Mouse (Mus musculus) CH12.LX (cell line): ENCODE measurements around the gene Txnip. TPM values are rescaled to one million over a fixed set of nuclear protein-coding genes. Genes with fewer than 3 reads are reported as not detected.

Source experiments
- DNase-seq: peaks from one replicate; pipeline ENCODE4 v3.0.0-alpha.2; 2013; ENCODE audit errors: extremely low read depth
- H3K27ac ChIP-seq: 2 replicates; pipeline ENCODE4 v1.5.1; 2012; ENCODE audit warnings: low read depth, mild to moderate bottlenecking, control low read depth, moderate library complexity; ENCODE audit not compliant: insufficient read depth
- H3K27me3 ChIP-seq: replicated peaks from 2 replicates; pipeline ENCODE3; 2012; ENCODE audit warnings: inconsistent platforms
- H3K36me3 ChIP-seq, 2 experiments: replicated peaks in 1 of 2; 2 replicates each; pipeline versions ENCODE3 to v1.6.1; 2012; ENCODE audit warnings: inconsistent platforms in 1 of 2, low read length in 1 of 2, mild to moderate bottlenecking in 1 of 2, mixed read lengths in 1 of 2, moderate library complexity in 1 of 2; ENCODE audit not compliant: control insufficient read depth in 1 of 2, insufficient read depth in 1 of 2
- H3K4me1 ChIP-seq, 2 experiments: 2 replicates each; pipeline ENCODE4 v1.6.1; 2012; ENCODE audit warnings: inconsistent platforms in 1 of 2, moderate library complexity in 1 of 2; ENCODE audit not compliant: insufficient read depth in 2 of 2, control insufficient read depth in 1 of 2
- H3K4me2 ChIP-seq: 2 replicates; pipeline ENCODE4 v1.6.1; 2012; ENCODE audit warnings: low read depth, mild to moderate bottlenecking, control low read depth; ENCODE audit not compliant: poor library complexity, insufficient read depth, severe bottlenecking
- H3K4me3 ChIP-seq, 3 experiments: fragments of 150-350 bp in 1 of 3; sonication (generic) in 1 of 3; replicated peaks in 1 of 3; 2 replicates each; pipeline versions ENCODE3 to v1.5.1; 2011 to 2012; ENCODE audit warnings: low read depth in 2 of 3, low read length in 2 of 3, mild to moderate bottlenecking in 2 of 3, moderate library complexity in 2 of 3, control low read depth in 1 of 3, improper control_type of control experiment in 1 of 3, inconsistent platforms in 1 of 3, mixed read lengths in 1 of 3; ENCODE audit not compliant: poor library complexity in 1 of 3
- H3K79me2 ChIP-seq: replicated peaks from 2 replicates; pipeline ENCODE4 v1.6.1; 2012; ENCODE audit warnings: mild to moderate bottlenecking, moderate library complexity; ENCODE audit not compliant: control insufficient read depth, poor library complexity, insufficient read depth, severe bottlenecking; ENCODE audit errors: extremely low read depth
- H3K9ac ChIP-seq: 2 replicates; pipeline ENCODE4 v1.6.1; 2012; ENCODE audit warnings: low read depth, mild to moderate bottlenecking, control low read depth, moderate library complexity; ENCODE audit not compliant: insufficient read depth
- H3K9me3 ChIP-seq: replicated peaks from 2 replicates; pipeline ENCODE3; 2012; ENCODE audit warnings: low read length, inconsistent platforms, mixed read lengths
- BHLHE40 ChIP-seq: IDR thresholded peaks from 2 replicates; pipeline ENCODE4 v1.6.1; 2011; ENCODE audit warnings: mild to moderate bottlenecking, low read depth, low read length, improper control_type of control experiment
- CHD2 ChIP-seq: IDR thresholded peaks from 2 replicates; pipeline ENCODE4 v1.6.1; 2011; ENCODE audit warnings: low read length, improper control_type of control experiment
- ELF1 ChIP-seq: IDR thresholded peaks from 2 replicates; pipeline ENCODE4 v1.6.1; 2014; ENCODE audit warnings: low read depth, mild to moderate bottlenecking, inconsistent platforms, low read length, improper control_type of control experiment
- JUN ChIP-seq: IDR thresholded peaks from 2 replicates; pipeline ENCODE4 v1.6.1; 2011; ENCODE audit warnings: low read depth, mild to moderate bottlenecking, low read length, improper control_type of control experiment, moderate library complexity; ENCODE audit not compliant: insufficient read depth
- JUND ChIP-seq: conservative IDR thresholded peaks from 2 replicates; pipeline ENCODE4 v1.6.1; 2011; ENCODE audit warnings: low read depth, low read length, improper control_type of control experiment
- MAZ ChIP-seq: IDR thresholded peaks from 2 replicates; pipeline ENCODE4 v1.6.1; 2012; ENCODE audit warnings: low read depth, mild to moderate bottlenecking, inconsistent platforms, low read length, improper control_type of control experiment, moderate library complexity
- MEF2A ChIP-seq: IDR thresholded peaks from 2 replicates; pipeline ENCODE4 v1.6.1; 2014; ENCODE audit warnings: low read depth, mild to moderate bottlenecking, inconsistent platforms, low read length, improper control_type of control experiment, borderline replicate concordance
- MXI1 ChIP-seq: IDR thresholded peaks from 2 replicates; pipeline ENCODE4 v1.6.1; 2011; ENCODE audit warnings: mild to moderate bottlenecking, low read depth, low read length, improper control_type of control experiment
- MYC ChIP-seq: IDR thresholded peaks from 2 replicates; pipeline ENCODE4 v1.6.1; 2011; ENCODE audit warnings: low read depth, mild to moderate bottlenecking, improper control_type of control experiment, low read length
- NELFE ChIP-seq: IDR thresholded peaks from 2 replicates; pipeline ENCODE4 v1.6.1; 2011; ENCODE audit warnings: low read depth, low read length, improper control_type of control experiment
- NRF1 ChIP-seq: IDR thresholded peaks from 2 replicates; pipeline ENCODE4 v1.6.1; 2014; ENCODE audit warnings: low read depth, mild to moderate bottlenecking, inconsistent platforms, low read length, improper control_type of control experiment, moderate library complexity
- PAX5 ChIP-seq: IDR thresholded peaks from 2 replicates; pipeline ENCODE4 v1.6.1; 2012; ENCODE audit warnings: low read length, inconsistent platforms, mixed read lengths
- POLR2A ChIP-seq: IDR thresholded peaks from 2 replicates; pipeline ENCODE4 v1.6.1; 2011; ENCODE audit warnings: low read depth, mild to moderate bottlenecking, improper control_type of control experiment, low read length
- POLR2AphosphoS2 ChIP-seq: IDR thresholded peaks from 2 replicates; pipeline ENCODE4 v1.6.1; 2011; ENCODE audit warnings: low read depth, low read length, improper control_type of control experiment
- RAD21 ChIP-seq: IDR thresholded peaks from 2 replicates; pipeline ENCODE4 v1.6.1; 2011; ENCODE audit warnings: low read depth, mild to moderate bottlenecking, low read length, improper control_type of control experiment, moderate library complexity
- RCOR1 ChIP-seq: conservative IDR thresholded peaks from 2 replicates; pipeline ENCODE4 v1.6.1; 2012; ENCODE audit warnings: low read depth, mild to moderate bottlenecking, inconsistent platforms, low read length, improper control_type of control experiment
- SIN3A ChIP-seq: IDR thresholded peaks from 2 replicates; pipeline ENCODE4 v1.6.1; 2012; ENCODE audit warnings: low read length, improper control_type of control experiment, inconsistent platforms
- SMC3 ChIP-seq: IDR thresholded peaks from 2 replicates; pipeline ENCODE4 v1.6.1; 2011; ENCODE audit warnings: low read depth, low read length, improper control_type of control experiment
- USF1 ChIP-seq: IDR thresholded peaks from 2 replicates; pipeline ENCODE4 v1.6.1; 2014; ENCODE audit warnings: low read depth, mild to moderate bottlenecking, inconsistent platforms, low read length, improper control_type of control experiment
- USF2 ChIP-seq: conservative IDR thresholded peaks from 2 replicates; pipeline ENCODE4 v1.6.1; 2011; ENCODE audit warnings: low read depth, low read length, improper control_type of control experiment
- ZKSCAN1 ChIP-seq: IDR thresholded peaks from 2 replicates; pipeline ENCODE4 v1.6.1; 2012; ENCODE audit warnings: low read depth, inconsistent platforms, low read length, improper control_type of control experiment, borderline replicate concordance
- ZMIZ1 ChIP-seq: IDR thresholded peaks from 2 replicates; pipeline ENCODE4 v1.6.1; 2012; ENCODE audit warnings: low read depth, mild to moderate bottlenecking, inconsistent platforms, low read length, improper control_type of control experiment
- ZNF384 ChIP-seq: IDR thresholded peaks from 2 replicates; pipeline ENCODE4 v1.6.1; 2012; ENCODE audit warnings: low read depth, low read length, improper control_type of control experiment, inconsistent platforms
- dilution Hi-C: fragments of 300-500 bp; cut with MboI; formaldehyde crosslinking; loops from 2 replicates; pipeline ENCODE4 v1.14.3; 2020; ENCODE audit warnings: low sequenced_read_pairs; ENCODE audit not compliant: extremely low pct_unique_long_range_greater_than_20kb, extremely low pct_ligation_motif_present
- in situ Hi-C: fragments of 300-500 bp; cut with MboI; formaldehyde crosslinking; loops from 3 replicates; pipeline ENCODE4 v1.14.3; 2019; ENCODE audit warnings: low sequenced_read_pairs, low pct_ligation_motif_present, low pct_unique_long_range_greater_than_20kb, mixed read lengths
- polyA plus RNA-seq: library from polyadenylated mRNA; unstranded; fragments of >175 nt; gene quantifications from 2 replicates; pipeline ENCODE4 v1.2.1, GENCODE M21; 2012; ENCODE audit warnings: low read depth; ENCODE audit not compliant: insufficient read length
- total RNA-seq, 2 experiments: library from RNA; depleted of rRNA; stranded (reverse); fragments of 300-350 nt in 1 of 2; fragments of >200 nt in 1 of 2; gene quantifications; 2 replicates each; pipeline ENCODE4 v1.2.3; 2012 to 2014

Gene Txnip
- total and polyA plus RNA-seq, 3 experiments = 41.8 to 220 (median 76.7) TPM

- Histone ChIP-seq H3K79me2 (no peaks in the 10 kb centered on the region), H3K27ac (no peak overlapping the region), H3K4me3 (no peak overlapping the region), H3K9me3 (no peaks in the 10 kb centered on the region), H3K27me3 (no peaks in the 10 kb centered on the region), H3K4me2 (no peak overlapping the region), H3K9ac (no peak overlapping the region), H3K36me3 (no peaks in the 10 kb centered on the region), H3K4me1 (peaks cover 9 to 40% of the 10 kb centered on the region in 2 experiments)
- in situ Hi-C loops (no loop called here), dilution Hi-C loops (no loop called here)
- DNase-seq = no peak
- TF ChIP-seq POLR2AphosphoS2 = no peak
- TF ChIP-seq ELF1 = no peak
- no peak for TF ChIP-seq NRF1
- TF ChIP-seq ZMIZ1 = no peak
- no peak for TF ChIP-seq SMC3
- TF ChIP-seq MAZ = no peak
- no peak for TF ChIP-seq POLR2A
- no peak for TF ChIP-seq JUND
- no peak for TF ChIP-seq USF2
- TF ChIP-seq BHLHE40 = no peak
- TF ChIP-seq RCOR1 = no peak
- no peak for TF ChIP-seq RAD21
- TF ChIP-seq MEF2A = no peak
- no peak for TF ChIP-seq ZNF384
- no peak for TF ChIP-seq PAX5
- TF ChIP-seq JUN = no peak
- no peak for TF ChIP-seq MXI1
Measured at GRCm38 (mm10) chr3:96571336-96571735, 13.6 kb downstream of the Txnip start.

GRCm38 (mm10) chr3:96571896-96572698 lies 14.3 kb downstream of the Txnip start:
- DNase-seq = no peak
- no peak for TF ChIP-seq NELFE
- TF ChIP-seq MYC = no peak
- TF ChIP-seq USF2 = no peak
- no peak for TF ChIP-seq USF1
- TF ChIP-seq BHLHE40 = no peak
- TF ChIP-seq ZKSCAN1 = no peak
- TF ChIP-seq CHD2 = no peak
- no peak for TF ChIP-seq ZMIZ1
- no peak for TF ChIP-seq SMC3
- no peak for TF ChIP-seq POLR2AphosphoS2
- no peak for TF ChIP-seq MEF2A
- no peak for TF ChIP-seq SIN3A
- no peak for TF ChIP-seq MAZ
- no peak overlapping the region for H3K27ac ChIP-seq
- H3K27me3 ChIP-seq = no peaks in the 10 kb centered on the region
- H3K9ac ChIP-seq = no peak overlapping the region
- H3K36me3 ChIP-seq = no peaks in the 10 kb centered on the region
- H3K4me1 ChIP-seq = peaks cover 9 to 41% of the 10 kb centered on the region in 2 experiments
- H3K4me2 ChIP-seq = no peak overlapping the region
- dilution Hi-C loops (no loop called here), in situ Hi-C loops (no loop called here)
- no peak overlapping the region for H3K4me3 ChIP-seq
- H3K9me3 ChIP-seq = no peaks in the 10 kb centered on the region
- H3K79me2 ChIP-seq = no peaks in the 10 kb centered on the region
